27 mouse cellular contexts compared by ENCODE assay signal in genomic region chr9:10366246-10366955, GRCm38 (mm10).
DNase-seq lines count a peak whose midpoint lies in the region; ATAC-seq and TF ChIP-seq lines count a peak whose summit lies in the region.
"Had no signal": no experiment of that assay in that cellular context is flagged by ENCODE, and none has a peak within 500 bp of the region (broad histone marks: within the 10 kb centered on the region; RNA-seq: fewer than 3 reads in every experiment).

No protein-coding gene starts in this region.

- no peak for TF ChIP-seq CTCF in midbrain, postnatal 0 days (IDR thresholded peaks at IDR 0.05)

- no peaks in the 10 kb centered on the region for H3K36me3 ChIP-seq in heart, embryonic 11.5 days (ENCODE audit: control insufficient read depth, insufficient read depth, low read length)
- H3K36me3 ChIP-seq in heart, embryonic 10.5 days: no peaks in the 10 kb centered on the region
- H3K36me3 ChIP-seq in kidney, embryonic 15.5 days: no peaks in the 10 kb centered on the region
- no peaks in the 10 kb centered on the region for H3K36me3 ChIP-seq in midbrain, embryonic 12.5 days
- no peaks in the 10 kb centered on the region for H3K36me3 ChIP-seq in midbrain, embryonic 16.5 days (ENCODE audit: control insufficient read depth, insufficient read depth, low read length)
- no peaks in the 10 kb centered on the region for H3K36me3 ChIP-seq in midbrain, postnatal 0 days (ENCODE audit: insufficient read depth, low read length)
- H3K36me3 ChIP-seq: embryonic facial prominence, embryonic 13.5 days; forebrain, embryonic 10.5 days; forebrain, embryonic 15.5 days had no signal

- no peaks in the 10 kb centered on the region for H3K27me3 ChIP-seq in heart, embryonic 11.5 days (ENCODE audit: control insufficient read depth, insufficient read depth, low read length)
- no peaks in the 10 kb centered on the region for H3K27me3 ChIP-seq in heart, embryonic 10.5 days (ENCODE audit: insufficient read depth, poor library complexity, severe bottlenecking)
- no peaks in the 10 kb centered on the region for H3K27me3 ChIP-seq in kidney, embryonic 15.5 days
- H3K27me3 ChIP-seq in midbrain, embryonic 12.5 days: no peaks in the 10 kb centered on the region
- no peaks in the 10 kb centered on the region for H3K27me3 ChIP-seq in midbrain, embryonic 16.5 days (ENCODE audit: control insufficient read depth, insufficient read depth, low read depth, low read length)
- H3K27me3 ChIP-seq in midbrain, postnatal 0 days (ENCODE audit: insufficient read depth, low read length): no peaks in the 10 kb centered on the region
- H3K27me3 ChIP-seq: embryonic facial prominence, embryonic 13.5 days; forebrain, embryonic 15.5 days; Patski had no signal

- peak; percentile 10; the same call in 1 of the 2 replicates for ATAC-seq in heart, embryonic 11.5 days (replicated peaks; ENCODE audit: insufficient number of reproducible peaks, low FRiP score, low TSS enrichment)
- ATAC-seq in kidney, embryonic 15.5 days (replicated peaks; ENCODE audit: low FRiP score): peak; percentile 58; the same call in 1 of the 2 replicates
- ATAC-seq in midbrain, embryonic 12.5 days (ENCODE audit: low FRiP score, low read depth): peak; percentile 47; the same call in 1 of the 2 replicates
- ATAC-seq in midbrain, embryonic 16.5 days: no peak
- ATAC-seq in midbrain, postnatal 0 days (ENCODE audit: low FRiP score): 0 out of 2 replicates have a peak, but pooled peaks have one; percentile 16
- ATAC-seq: forebrain, embryonic 15.5 days; Patski had no signal

- H3K9ac ChIP-seq in heart, embryonic 11.5 days (ENCODE audit: low read depth, low read length): no peak overlapping the region
- H3K9ac ChIP-seq in kidney, embryonic 15.5 days: no peak overlapping the region
- H3K9ac ChIP-seq in midbrain, embryonic 12.5 days (replicated peaks): no peak overlapping the region
- no peak overlapping the region for H3K9ac ChIP-seq in midbrain, embryonic 16.5 days (ENCODE audit: low read depth, low read length)
- H3K9ac ChIP-seq in midbrain, postnatal 0 days (replicated peaks; ENCODE audit: low read length, poor library complexity, severe bottlenecking): no peak overlapping the region
- H3K9ac ChIP-seq: embryonic facial prominence, embryonic 13.5 days; forebrain, embryonic 15.5 days; liver, embryonic 14.5 days had no signal

- H3K4me2 ChIP-seq in heart, embryonic 11.5 days: no peak overlapping the region
- no peak overlapping the region for H3K4me2 ChIP-seq in kidney, embryonic 15.5 days
- H3K4me2 ChIP-seq in midbrain, embryonic 12.5 days (replicated peaks): no peak overlapping the region
- no peak overlapping the region for H3K4me2 ChIP-seq in midbrain, embryonic 16.5 days (ENCODE audit: low read length)
- no peak overlapping the region for H3K4me2 ChIP-seq in midbrain, postnatal 0 days (ENCODE audit: low read depth, low read length, poor library complexity, severe bottlenecking)
- H3K4me2 ChIP-seq: embryonic facial prominence, embryonic 13.5 days; forebrain, embryonic 15.5 days had no signal

- no peaks in the 10 kb centered on the region for H3K4me1 ChIP-seq in heart, embryonic 11.5 days (ENCODE audit: control insufficient read depth, insufficient read depth, low read length)
- no peaks in the 10 kb centered on the region for H3K4me1 ChIP-seq in heart, embryonic 10.5 days
- H3K4me1 ChIP-seq in kidney, embryonic 15.5 days: no peaks in the 10 kb centered on the region
- no peaks in the 10 kb centered on the region for H3K4me1 ChIP-seq in midbrain, embryonic 12.5 days
- H3K4me1 ChIP-seq in midbrain, embryonic 16.5 days (ENCODE audit: control insufficient read depth, insufficient read depth, low read length): no peaks in the 10 kb centered on the region
- no peaks in the 10 kb centered on the region for H3K4me1 ChIP-seq in midbrain, postnatal 0 days (ENCODE audit: insufficient read depth, low read length)
- H3K4me1 ChIP-seq: embryonic facial prominence, embryonic 13.5 days; forebrain, embryonic 10.5 days; forebrain, embryonic 15.5 days had no signal

- WGBS in heart, embryonic 11.5 days (ENCODE audit: insufficient replicate concordance): 66% methylated on average over 6 of the region's 6 CpGs
- 73% methylated on average over 6 of the region's 6 CpGs for WGBS in heart, embryonic 10.5 days
- 69% methylated on average over 6 of the region's 6 CpGs for WGBS in kidney, embryonic 15.5 days
- 76% methylated on average over 6 of the region's 6 CpGs for WGBS in midbrain, embryonic 12.5 days
- WGBS in midbrain, embryonic 16.5 days: 72% methylated on average over 6 of the region's 6 CpGs
- WGBS in midbrain, postnatal 0 days: 78% methylated on average over 6 of the region's 6 CpGs

- no peaks in the 10 kb centered on the region for H3K9me3 ChIP-seq in heart, embryonic 11.5 days (replicated peaks; ENCODE audit: control insufficient read depth, low read length)
- H3K9me3 ChIP-seq in heart, embryonic 10.5 days: no peaks in the 10 kb centered on the region
- H3K9me3 ChIP-seq in kidney, embryonic 15.5 days (replicated peaks): no peaks in the 10 kb centered on the region
- no peaks in the 10 kb centered on the region for H3K9me3 ChIP-seq in midbrain, embryonic 12.5 days
- no peaks in the 10 kb centered on the region for H3K9me3 ChIP-seq in midbrain, embryonic 16.5 days (replicated peaks; ENCODE audit: control insufficient read depth, low read length, poor library complexity, severe bottlenecking)
- no peaks in the 10 kb centered on the region for H3K9me3 ChIP-seq in midbrain, postnatal 0 days (ENCODE audit: low read length)
- H3K9me3 ChIP-seq: embryonic facial prominence, embryonic 13.5 days; forebrain, embryonic 10.5 days; forebrain, embryonic 15.5 days had no signal

- no peak overlapping the region for H3K27ac ChIP-seq in heart, embryonic 11.5 days (ENCODE audit: low read depth, low read length)
- no peak overlapping the region for H3K27ac ChIP-seq in heart, embryonic 10.5 days
- no peak overlapping the region for H3K27ac ChIP-seq in kidney, embryonic 15.5 days
- no peak overlapping the region for H3K27ac ChIP-seq in midbrain, embryonic 12.5 days (replicated peaks)
- H3K27ac ChIP-seq in midbrain, embryonic 16.5 days (ENCODE audit: low read length): no peak overlapping the region
- H3K27ac ChIP-seq in midbrain, postnatal 0 days (ENCODE audit: low read depth, low read length): no peak overlapping the region
- H3K27ac ChIP-seq: embryonic facial prominence, embryonic 13.5 days; forebrain, embryonic 10.5 days; forebrain, embryonic 15.5 days; gastrocnemius, adult 2 months; liver, embryonic 14.5 days; stomach, postnatal 0 days had no signal

- no peak for DNase-seq in heart, embryonic 10.5 days (ENCODE audit: low spot score)
- no peak for DNase-seq in kidney, postnatal 36 days
- DNase-seq in midbrain, postnatal 0 days (ENCODE audit: low spot score): no peak
- DNase-seq in gastrocnemius, postnatal 14 days: no peak
- DNase-seq: adrenal gland, postnatal 10 days; cerebellum, adult 8-10 months; cerebellum, postnatal 25 days; gastrocnemius, adult 2 months; heart, postnatal 36 days; kidney, adult 11 months; kidney, postnatal 10 days; liver; lung, adult 2 months; lung, postnatal 14 days; right cerebral cortex, postnatal 4 days; thymus, adult 18-20 months; thymus, postnatal 25 days had no signal

- no peak overlapping the region for H3K4me3 ChIP-seq in heart, embryonic 11.5 days (ENCODE audit: low read depth, low read length)
- H3K4me3 ChIP-seq in heart, embryonic 10.5 days: no peak overlapping the region
- no peak overlapping the region for H3K4me3 ChIP-seq in kidney, embryonic 15.5 days (replicated peaks)
- no peak overlapping the region for H3K4me3 ChIP-seq in midbrain, embryonic 12.5 days
- no peak overlapping the region for H3K4me3 ChIP-seq in midbrain, embryonic 16.5 days (ENCODE audit: low read depth, low read length)
- H3K4me3 ChIP-seq in midbrain, postnatal 0 days (ENCODE audit: low read depth, low read length): no peak overlapping the region
- H3K4me3 ChIP-seq: embryonic facial prominence, embryonic 13.5 days; forebrain, embryonic 10.5 days; forebrain, embryonic 15.5 days; gastrocnemius, adult 2 months had no signal

- intact Hi-C loops in gastrocnemius, postnatal 14 days (cut with DNase I; ENCODE audit: low total_unique reads): no loop called here
